Mouse (Mus musculus): ENCODE measurements around the gene Kank3. TPM values are rescaled to one million over a fixed set of nuclear protein-coding genes. Genes with fewer than 3 reads are reported as not detected.

Kank3 gene
- polyA plus RNA-seq (2012; rRNA removed) = 60.8 and 64.1 TPM in 2 replicates

DNA sequence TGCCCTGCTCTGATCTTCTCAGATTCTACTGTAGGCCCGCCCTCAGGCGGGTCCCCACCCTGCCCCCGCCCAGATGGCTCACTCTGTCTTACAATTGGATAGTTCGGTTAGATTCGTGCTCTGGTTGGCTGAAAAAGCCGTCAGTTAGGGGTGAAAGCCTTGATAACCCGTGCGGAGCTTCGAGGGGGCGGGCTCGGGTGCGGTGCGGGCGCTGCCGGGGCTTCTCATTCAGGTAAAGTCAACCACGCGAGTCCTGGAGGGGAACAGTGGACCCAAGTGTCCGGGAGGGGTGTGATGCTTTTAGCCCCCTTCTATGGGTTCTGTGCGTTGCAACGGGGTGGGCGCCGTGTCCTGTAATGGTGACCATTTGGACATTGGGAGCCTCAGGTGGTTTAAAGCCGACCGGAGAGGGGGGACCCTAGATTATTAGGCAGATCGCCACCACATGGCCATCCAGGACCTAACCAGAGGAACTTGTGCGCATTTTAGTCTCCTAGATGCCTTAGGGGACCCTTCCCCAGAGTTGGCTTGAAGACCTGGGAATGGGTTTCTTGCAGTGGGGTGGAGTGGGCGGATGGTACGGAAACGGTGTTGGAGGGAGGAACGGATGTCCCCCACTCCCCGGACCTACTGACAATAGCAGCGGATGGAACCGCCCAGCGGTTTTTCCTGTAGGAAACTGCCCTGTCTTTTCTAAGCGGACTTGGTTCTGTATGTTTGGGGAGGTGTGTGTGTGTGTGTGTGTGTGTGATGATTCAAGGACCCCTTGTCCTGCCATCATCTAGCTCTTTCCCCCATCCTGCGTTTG lies at the start of gene Kank3:
Gene Kank3, plus strand, starts transcription at position 186 of the 808 bp plus-strand sequence.

DNA sequence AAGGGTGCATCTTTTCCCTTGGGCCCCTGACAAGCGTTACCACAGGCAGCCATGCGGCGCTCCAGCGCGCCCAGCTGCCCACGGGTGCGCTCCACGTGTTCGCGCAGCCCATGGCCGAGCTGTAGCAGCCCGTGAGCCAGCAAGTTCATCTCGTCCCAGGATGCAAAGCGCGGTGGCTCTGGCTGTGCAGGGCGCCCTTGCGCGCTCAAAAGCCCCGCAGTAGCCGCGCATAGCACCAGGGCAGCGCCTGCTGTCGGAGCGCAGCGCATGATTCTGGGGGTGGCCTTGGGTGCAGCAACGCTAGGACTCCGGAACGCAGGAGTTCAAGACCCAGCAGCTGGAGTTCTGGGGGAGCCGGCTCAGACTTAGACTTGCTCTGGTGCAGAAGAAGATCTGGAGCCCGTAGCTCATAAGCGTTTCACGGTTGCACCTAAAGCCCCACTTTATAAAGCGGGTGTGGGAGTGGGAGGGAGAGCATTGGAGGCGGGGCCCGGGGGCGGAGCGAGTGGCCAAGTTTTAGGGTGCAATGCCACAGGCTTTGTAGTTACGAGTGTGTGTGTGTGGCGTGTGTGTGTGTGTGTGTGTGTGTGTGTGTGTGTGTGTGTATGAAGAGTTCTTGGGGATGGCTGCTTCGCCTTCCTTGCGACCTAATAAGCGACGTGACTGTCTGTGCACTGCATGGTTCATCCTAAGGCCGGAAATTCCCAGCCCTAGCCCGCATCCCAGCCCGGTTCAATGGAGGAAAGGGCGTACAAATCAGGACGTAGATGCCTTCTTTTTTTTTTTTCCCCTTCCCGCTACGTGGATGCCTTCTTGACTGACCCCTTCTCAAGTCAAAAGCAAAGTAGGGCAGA lies 29.0 kb upstream of the Kank3 start, which contains the start of gene Angptl4:
Gene Angptl4, minus strand, starts transcription at position 707 of the 854 bp plus-strand sequence.

DNA sequence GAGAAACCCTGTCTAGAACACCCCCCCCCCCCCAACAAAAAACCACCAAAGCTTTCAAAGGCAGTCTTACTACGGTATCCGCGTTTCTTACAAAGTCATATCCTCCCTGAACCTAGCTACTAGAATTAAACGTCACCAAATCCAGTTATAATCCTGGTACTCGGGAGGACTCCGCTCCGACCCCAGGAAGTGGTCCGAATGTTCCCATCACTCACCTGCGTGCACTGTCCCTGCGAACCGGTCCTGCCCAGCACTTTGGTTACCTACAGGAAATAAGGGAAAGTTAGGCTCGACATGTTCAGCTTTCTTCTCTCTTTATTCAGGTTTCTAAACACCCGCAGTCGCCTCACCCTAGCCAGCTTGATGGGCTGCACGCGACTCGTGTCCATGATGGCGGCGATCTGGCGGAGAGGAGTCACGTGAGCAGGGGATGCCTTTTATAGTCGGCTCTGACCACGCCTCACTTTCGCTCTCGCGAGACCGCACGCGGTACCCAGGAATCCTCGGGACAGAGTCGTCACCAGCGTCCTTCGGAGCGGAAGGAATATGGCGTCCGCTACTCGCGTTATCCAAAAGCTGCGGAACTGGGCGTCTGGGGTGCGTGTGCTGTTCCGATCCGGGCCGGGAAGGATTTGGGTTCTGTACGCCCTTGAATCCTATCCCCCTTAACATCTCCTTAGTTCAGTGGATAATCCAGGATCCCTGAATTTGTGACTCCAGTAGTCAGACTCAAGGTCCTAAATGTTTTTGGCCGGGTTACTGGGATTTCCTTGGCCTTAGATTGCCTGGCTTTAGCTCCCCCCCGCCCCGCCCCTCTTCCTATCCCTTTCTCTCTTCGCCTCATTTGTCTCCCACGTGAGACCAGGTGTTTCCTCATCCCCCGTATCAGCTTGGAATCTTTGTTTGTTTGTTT lies 14.0 kb downstream of the Kank3 start, which contains the start of the genes Rps28 and Ndufa7:
Gene Rps28, minus strand, starts transcription at position 479 of the 913 bp plus-strand sequence.
Gene Ndufa7, plus strand, starts transcription at position 489 of the 913 bp plus-strand sequence.

DNA sequence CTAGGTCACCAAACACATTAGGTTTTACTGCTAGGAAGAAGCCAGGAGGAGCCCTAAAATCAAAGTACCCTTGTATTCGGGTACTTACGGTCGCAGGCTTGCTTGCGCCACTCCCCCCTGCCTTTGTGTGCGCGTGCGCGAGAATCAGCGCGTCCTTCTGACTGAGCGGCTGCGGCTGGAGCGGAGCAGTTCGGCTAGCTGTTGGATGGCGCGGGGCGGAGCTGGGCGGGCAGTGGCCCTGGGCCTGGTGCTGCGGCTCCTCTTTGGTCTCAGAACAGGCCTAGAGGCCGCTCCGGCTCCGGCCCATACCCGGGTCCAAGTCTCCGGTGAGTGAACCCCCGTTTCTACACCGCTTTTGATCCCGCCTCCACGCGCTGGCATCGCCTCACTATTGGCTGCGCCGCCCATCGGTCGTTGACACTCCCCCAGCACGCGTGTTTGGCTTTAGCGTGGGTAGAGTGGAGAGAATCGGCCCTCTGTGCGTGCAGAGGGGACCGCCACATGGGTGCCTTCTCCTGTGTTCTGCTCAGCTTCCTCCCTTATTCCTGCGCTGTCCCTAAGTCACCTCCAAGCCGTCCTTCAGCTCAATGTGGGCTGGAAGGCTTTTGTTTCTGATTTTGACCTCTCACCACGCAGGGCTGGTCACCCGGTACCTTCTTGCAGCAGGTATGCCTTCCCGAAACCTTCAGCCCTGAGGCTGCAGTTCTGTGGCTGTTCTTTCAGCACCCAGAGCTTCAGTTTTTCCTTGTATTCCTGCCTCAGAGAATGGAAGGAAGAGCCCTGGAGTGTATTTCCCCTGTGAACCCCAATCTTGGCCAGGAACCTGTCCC lies 32.9 kb downstream of the Kank3 start, which contains the start of gene Cd320:
Gene Cd320, plus strand, starts transcription at position 126 of the 830 bp plus-strand sequence.

Other genes starting within 250 kb of the Kank3 start
- 119 and 126 TPM in 2 replicates for gene Zfp414, start 181.4 kb upstream of the Kank3 start, polyA plus RNA-seq (2012; rRNA removed)
- gene Pram1, start 172.5 kb upstream of the Kank3 start, polyA plus RNA-seq (2012; rRNA removed) = 0.96 and 1.2 TPM in 2 replicates
- 346 and 372 TPM in 2 replicates for gene Hnrnpm, start 123.7 kb upstream of the Kank3 start, polyA plus RNA-seq (2012; rRNA removed)
- gene March2, start 91.8 kb upstream of the Kank3 start, polyA plus RNA-seq (2012; rRNA removed) = 54.7 and 54.9 TPM in 2 replicates
- 492 and 498 TPM in 2 replicates for gene Rab11b, start 50.0 kb upstream of the Kank3 start, polyA plus RNA-seq (2012; rRNA removed)
- 8.6 and 13.8 TPM in 2 replicates for gene Angptl4, start 28.7 kb upstream of the Kank3 start, polyA plus RNA-seq (2012; rRNA removed)
- gene Rps28, start 14.0 kb downstream of the Kank3 start, polyA plus RNA-seq (2012; rRNA removed) = 1,052 and 1,113 TPM in 2 replicates
- gene Ndufa7, start 14.1 kb downstream of the Kank3 start, polyA plus RNA-seq (2012; rRNA removed) = 340 and 356 TPM in 2 replicates
- 41.3 and 46.5 TPM in 2 replicates for gene Cd320, start 32.6 kb downstream of the Kank3 start, polyA plus RNA-seq (2012; rRNA removed)
- gene Gm7029, start 63.3 kb downstream of the Kank3 start, polyA plus RNA-seq (2012; rRNA removed) = not detected in 2 replicates
- 32.6 and 40.9 TPM in 2 replicates for gene Kifc1, start 80.1 kb downstream of the Kank3 start, polyA plus RNA-seq (2012; rRNA removed)
- gene Platr17, start 94.6 kb downstream of the Kank3 start, polyA plus RNA-seq (2012; rRNA removed) = 0.25 and 0.29 TPM in 2 replicates
- gene Daxx, start 98.9 kb downstream of the Kank3 start, polyA plus RNA-seq (2012; rRNA removed) = 46.3 and 50.1 TPM in 2 replicates
- gene Tapbp, start 105.4 kb downstream of the Kank3 start, polyA plus RNA-seq (2012; rRNA removed) = 13.9 and 20.8 TPM in 2 replicates
- gene Zbtb22, start 105.4 kb downstream of the Kank3 start, polyA plus RNA-seq (2012; rRNA removed) = 34.5 and 40.6 TPM in 2 replicates
- 230 and 252 TPM in 2 replicates for gene Rgl2, start 119.0 kb downstream of the Kank3 start, polyA plus RNA-seq (2012; rRNA removed)
- 113 and 115 TPM in 2 replicates for gene Pfdn6, start 129.8 kb downstream of the Kank3 start, polyA plus RNA-seq (2012; rRNA removed)
- 27.4 and 27.8 TPM in 2 replicates for gene Wdr46, start 130.1 kb downstream of the Kank3 start, polyA plus RNA-seq (2012; rRNA removed)
- 9.3 and 9.5 TPM in 2 replicates for gene B3galt4, start 141.0 kb downstream of the Kank3 start, polyA plus RNA-seq (2012; rRNA removed)
- gene Vps52, start 145.3 kb downstream of the Kank3 start, polyA plus RNA-seq (2012; rRNA removed) = 63.4 and 64.7 TPM in 2 replicates
- gene Rps18, start 145.5 kb downstream of the Kank3 start, polyA plus RNA-seq (2012; rRNA removed) = 1,006 and 1,081 TPM in 2 replicates
- gene H2-K1, start 189.8 kb downstream of the Kank3 start, polyA plus RNA-seq (2012; rRNA removed) = 27.6 and 29.7 TPM in 2 replicates
- 62.7 and 65.1 TPM in 2 replicates for gene Ring1, start 214.2 kb downstream of the Kank3 start, polyA plus RNA-seq (2012; rRNA removed)
- gene H2-Ke6, start 217.5 kb downstream of the Kank3 start, polyA plus RNA-seq (2012; rRNA removed) = 115 and 118 TPM in 2 replicates
- gene Slc39a7, start 221.2 kb downstream of the Kank3 start, polyA plus RNA-seq (2012; rRNA removed) = 113 and 136 TPM in 2 replicates
- gene Rxrb, start 221.3 kb downstream of the Kank3 start, polyA plus RNA-seq (2012; rRNA removed) = 88.3 and 91.0 TPM in 2 replicates
- gene Col11a2, start 228.9 kb downstream of the Kank3 start, polyA plus RNA-seq (2012; rRNA removed) = 13.9 and 70.2 TPM in 2 replicates